Mouse (Mus musculus) bone marrow macrophage, adult 2 months (primary cell): Measurements from ENCODE around the gene Nek8.
"Not testable (repeated sequence)": the region's sequence is repeated elsewhere in the genome, so short reads cannot be mapped to it uniquely, and the experiment has no call there.

Source experiments
- CTCF ChIP-seq: IDR thresholded peaks from 2 replicates; pipeline ENCODE4 v1.5.1; 2012; ENCODE audit warnings: low read depth, mild to moderate bottlenecking, low read length, moderate library complexity
- POLR2A ChIP-seq: IDR thresholded peaks from 2 replicates; pipeline ENCODE4 v1.6.1; 2012; ENCODE audit warnings: mild to moderate bottlenecking, low read depth, low read length, borderline replicate concordance

DNA sequence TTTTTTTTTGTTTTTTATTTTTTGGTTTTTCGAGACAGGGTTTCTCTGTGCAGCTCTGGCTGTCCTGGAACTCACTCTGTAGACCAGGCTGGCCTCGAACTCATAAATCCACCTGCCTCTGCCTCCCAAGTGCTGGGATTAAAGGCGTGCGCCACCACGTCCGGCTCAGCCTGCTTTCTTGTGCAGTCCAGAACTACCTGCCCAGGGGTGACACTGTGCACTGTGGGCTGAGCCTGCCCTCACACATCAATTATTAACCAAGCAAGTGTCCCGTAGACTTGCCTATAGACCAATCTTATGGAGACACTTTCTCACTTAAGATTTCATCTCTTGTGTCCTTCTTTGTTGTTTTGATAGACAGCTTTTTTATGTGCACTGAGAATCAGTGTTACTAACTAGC lies 41.2 kb downstream of the Nek8 start:
- TF ChIP-seq POLR2A, CTCF: not testable (repeated sequence)
